In genomic region chr1:34841709-34842388, GRCm38 (mm10) we compare ENCODE assay signal across 8 mouse cellular contexts. TPM values are rescaled to one million over a fixed set of nuclear protein-coding genes. Genes with fewer than 3 reads are reported as not detected.
DNase-seq lines count a peak whose midpoint lies in the region; ATAC-seq lines count a peak whose summit lies in the region.

No protein-coding gene starts in this region.

- intact Hi-C loops in left cerebral cortex, postnatal 14 days (cut with DNase I) = no loop called here

- H3K36me3 ChIP-seq in heart, embryonic 13.5 days = peaks cover 3% of the 10 kb centered on the region; the same call in 1 of the 2 replicates
- no peaks in the 10 kb centered on the region for H3K36me3 ChIP-seq in hindbrain, embryonic 11.5 days (ENCODE audit: control insufficient read depth, insufficient read depth, low read length)
- H3K36me3 ChIP-seq in midbrain, embryonic 14.5 days (ENCODE audit: control insufficient read depth, insufficient read depth, low read length) = no peaks in the 10 kb centered on the region

- H3K27me3 ChIP-seq in heart, embryonic 13.5 days (replicated peaks) = no peaks in the 10 kb centered on the region
- no peaks in the 10 kb centered on the region for H3K27me3 ChIP-seq in hindbrain, embryonic 11.5 days (ENCODE audit: control insufficient read depth, insufficient read depth, low read length)
- no peaks in the 10 kb centered on the region for H3K27me3 ChIP-seq in midbrain, embryonic 14.5 days (ENCODE audit: control insufficient read depth, insufficient read depth, low read length)

- under 1% methylated on average over 12 of the region's 12 CpGs for WGBS in heart, embryonic 13.5 days
- 2% methylated on average over 12 of the region's 12 CpGs for WGBS in hindbrain, embryonic 11.5 days
- WGBS in midbrain, embryonic 14.5 days = 1% methylated on average over 12 of the region's 12 CpGs

- H3K9ac ChIP-seq in heart, embryonic 13.5 days = peak overlapping the region; percentile 96
- peak overlapping the region; percentile 80 for H3K9ac ChIP-seq in hindbrain, embryonic 11.5 days (ENCODE audit: low read depth, low read length)
- peak overlapping the region; percentile 90 for H3K9ac ChIP-seq in midbrain, embryonic 14.5 days (replicated peaks; ENCODE audit: low read length)

- no peak for ATAC-seq in heart, embryonic 13.5 days (ENCODE audit: extremely low read depth, insufficient number of reproducible peaks, low FRiP score, low TSS enrichment)
- no peak for ATAC-seq in hindbrain, embryonic 11.5 days (ENCODE audit: low FRiP score)
- ATAC-seq in midbrain, embryonic 14.5 days (ENCODE audit: low FRiP score, low TSS enrichment) = peak; percentile 1; the same call in 1 of the 2 replicates

- H3K4me1 ChIP-seq in heart, embryonic 13.5 days = peaks cover 51% of the 10 kb centered on the region
- no peaks in the 10 kb centered on the region for H3K4me1 ChIP-seq in hindbrain, embryonic 11.5 days (replicated peaks; ENCODE audit: control insufficient read depth, insufficient read depth, low read length)
- peaks cover 34% of the 10 kb centered on the region for H3K4me1 ChIP-seq in midbrain, embryonic 14.5 days (ENCODE audit: control insufficient read depth, insufficient read depth, low read length)

- peak overlapping the region; percentile 91 for H3K4me3 ChIP-seq in heart, embryonic 13.5 days
- peak overlapping the region; percentile 81 for H3K4me3 ChIP-seq in hindbrain, embryonic 11.5 days (ENCODE audit: low read depth, low read length)
- peak overlapping the region; percentile 72 for H3K4me3 ChIP-seq in midbrain, embryonic 14.5 days (replicated peaks; ENCODE audit: low read depth, low read length)

- no peaks in the 10 kb centered on the region for H3K9me3 ChIP-seq in heart, embryonic 13.5 days
- H3K9me3 ChIP-seq in hindbrain, embryonic 11.5 days (ENCODE audit: control insufficient read depth, low read length) = no peaks in the 10 kb centered on the region
- no peaks in the 10 kb centered on the region for H3K9me3 ChIP-seq in midbrain, embryonic 14.5 days (ENCODE audit: control insufficient read depth, low read length)

- peak overlapping the region; percentile 83 for H3K4me2 ChIP-seq in heart, embryonic 13.5 days
- peak overlapping the region; percentile 91 for H3K4me2 ChIP-seq in hindbrain, embryonic 11.5 days (replicated peaks; ENCODE audit: low read depth, low read length)
- peak overlapping the region; percentile 90 for H3K4me2 ChIP-seq in midbrain, embryonic 14.5 days (ENCODE audit: low read length)

- no peak for DNase-seq in heart, adult 18-20 months
- DNase-seq in adipocyte (ENCODE audit: low spot score) = peak; percentile 38
- DNase-seq in hindbrain, embryonic 11.5 days (ENCODE audit: low spot score) = peak; percentile 35
- peak; percentile 19 for DNase-seq in midbrain, embryonic 14.5 days
- DNase-seq in thymus, postnatal 0 days (ENCODE audit: low spot score) = no peak
- DNase-seq in right cerebral cortex, adult 18-20 months = no peak
- no peak for DNase-seq in left cerebral cortex, postnatal 14 days (ENCODE audit: low spot score in 2 of 2)

- peak overlapping the region; percentile 98 for H3K27ac ChIP-seq in heart, embryonic 13.5 days (replicated peaks)
- H3K27ac ChIP-seq in hindbrain, embryonic 11.5 days (ENCODE audit: low read depth, low read length) = peak overlapping the region; percentile 88
- peak overlapping the region; percentile 99 for H3K27ac ChIP-seq in midbrain, embryonic 14.5 days (replicated peaks; ENCODE audit: low read depth, low read length)

RNA-seq across cellular contexts. Expression of gene Fam168b, which starts 1.0 kb away (rescaled TPM):
- polyA plus RNA-seq in heart, embryonic 13.5 days (2015; fragmentation: Nextera tagmentation; extraction: Ambion mirVana) = 43.7 and 44.2 TPM in 2 replicates
- 10 to 100 TPM; 47.9 to 49.6 TPM for total RNA-seq in heart, adult 18-20 months (2021)
- polyA plus RNA-seq in hindbrain, embryonic 11.5 days (2014; fragmentation: Nextera tagmentation; extraction: Ambion mirVana) = 75.6 and 106 TPM in 2 replicates
- polyA plus RNA-seq in midbrain, embryonic 14.5 days (2014; fragmentation: Nextera tagmentation; extraction: Ambion mirVana) = 116 and 131 TPM in 2 replicates
- 52.4 and 55.2 TPM in 2 replicates for polyA plus RNA-seq in thymus, postnatal 0 days (2015; fragmentation: Nextera tagmentation; extraction: Ambion mirVana)
- 100 to 1,000 TPM; 234 to 251 TPM for total RNA-seq in left cerebral cortex, postnatal 14 days (2021)

RNA-seq across cellular contexts. Expression of gene Plekhb2, which starts 7.9 kb away (rescaled TPM):
- polyA plus RNA-seq in heart, embryonic 13.5 days (2015; fragmentation: Nextera tagmentation; extraction: Ambion mirVana) = 56.3 and 61.6 TPM in 2 replicates
- total RNA-seq in heart, adult 18-20 months (2021) = 100 to 1,000 TPM; 127 to 145 TPM
- polyA plus RNA-seq in hindbrain, embryonic 11.5 days (2014; fragmentation: Nextera tagmentation; extraction: Ambion mirVana) = 53.5 and 56.7 TPM in 2 replicates
- 61.8 and 67.2 TPM in 2 replicates for polyA plus RNA-seq in midbrain, embryonic 14.5 days (2014; fragmentation: Nextera tagmentation; extraction: Ambion mirVana)
- polyA plus RNA-seq in thymus, postnatal 0 days (2015; fragmentation: Nextera tagmentation; extraction: Ambion mirVana) = 40.8 and 41.6 TPM in 2 replicates
- 100 to 1,000 TPM; 202 to 226 TPM for total RNA-seq in left cerebral cortex, postnatal 14 days (2021)

Comparison
In these comparisons a context has a peak if more than half of its experiments do, and no peak if none do; other contexts are left out.
1. DNase-seq: peak in adipocyte (single experiment), hindbrain, embryonic 11.5 days (single experiment) and midbrain, embryonic 14.5 days (single experiment); none in heart, adult 18-20 months (0 of 2), thymus, postnatal 0 days (single experiment), right cerebral cortex, adult 18-20 months (single experiment) and left cerebral cortex, postnatal 14 days (0 of 2).
2. Peak in every context shown above with its lines, with median percentiles within 50 percentile points of each other: H3K27ac ChIP-seq, H3K4me2 ChIP-seq, H3K4me3 ChIP-seq and H3K9ac ChIP-seq.